Mouse (Mus musculus) neural tube, embryonic 13.5 days (tissue): ENCODE measurements around the gene Rpa1. TPM values are rescaled to one million over a fixed set of nuclear protein-coding genes. Genes with fewer than 3 reads are reported as not detected.

Source experiments
- ATAC-seq: fragments of 200-750 bp; cut with Nextera tagmentation; 2 replicates; pipeline ENCODE4 v1.8.0; 2017; ENCODE audit warnings: low read depth, mild to moderate bottlenecking, moderate TSS enrichment, moderate library complexity
- H3K27ac ChIP-seq: fragments of 300-500 bp; sonication (generic); replicated peaks from 2 replicates; pipeline ENCODE4 v1.5.1; 2015; ENCODE audit warnings: moderate library complexity, mild to moderate bottlenecking, inconsistent platforms
- H3K27me3 ChIP-seq: fragments of 300-500 bp; sonication (generic); 2 replicates; pipeline ENCODE4 v1.6.1; 2015; ENCODE audit warnings: mild to moderate bottlenecking, inconsistent platforms
- H3K36me3 ChIP-seq: fragments of 300-500 bp; sonication (generic); 2 replicates; pipeline ENCODE4 v1.6.1; 2015; ENCODE audit warnings: mild to moderate bottlenecking, inconsistent platforms
- H3K4me1 ChIP-seq: fragments of 300-500 bp; sonication (generic); replicated peaks from 2 replicates; pipeline ENCODE4 v1.6.1; 2015; ENCODE audit warnings: inconsistent platforms
- H3K4me2 ChIP-seq: fragments of 300-500 bp; sonication (generic); 2 replicates; pipeline ENCODE4 v1.6.1; 2015; ENCODE audit warnings: inconsistent platforms, mild to moderate bottlenecking, moderate library complexity
- H3K4me3 ChIP-seq: fragments of 300-500 bp; sonication (generic); 2 replicates; pipeline ENCODE4 v1.5.1; 2015; ENCODE audit warnings: mild to moderate bottlenecking, inconsistent platforms
- H3K9ac ChIP-seq: fragments of 300-500 bp; sonication (generic); 2 replicates; pipeline ENCODE4 v1.6.1; 2015; ENCODE audit warnings: moderate library complexity, mild to moderate bottlenecking, inconsistent platforms
- H3K9me3 ChIP-seq: fragments of 300-500 bp; sonication (generic); 2 replicates; pipeline ENCODE4 v1.6.1; 2016; ENCODE audit warnings: inconsistent platforms
- WGBS: fragments of 180-500 bp; shearing (Covaris S2); methylation state at CpG from one replicate; pipeline ENCODE4 v1.1.7; 2015; 5-methylcytosine and 5-hydroxymethylcytosine counted together
- polyA plus RNA-seq: library from polyadenylated mRNA; unstranded; fragments of >200 nt; fragmentation: Nextera tagmentation; extraction: Ambion mirVana; gene quantifications from 2 replicates; pipeline ENCODE4 v1.2.1, GENCODE M21; 2015

Gene Rpa1
- polyA plus RNA-seq, 1 experiment from 2014 or later, result 50.5 TPM

GRCm38 (mm10) chr11:75344716-75345115 lies 3.4 kb downstream of the Rpa1 start:
- H3K9ac ChIP-seq, result no peak overlapping the region
- no peak overlapping the region for H3K4me2 ChIP-seq
- no peak overlapping the region for H3K4me3 ChIP-seq
- H3K4me1 ChIP-seq, result peaks cover 22% of the 10 kb centered on the region
- H3K27me3 ChIP-seq, result no peaks in the 10 kb centered on the region
- peaks cover 7% of the 10 kb centered on the region; the same call in 1 of the 2 replicates for H3K36me3 ChIP-seq
- ATAC-seq, result no peak
- 94% methylated on average over 5 of the region's 5 CpGs for WGBS
- H3K27ac ChIP-seq, result no peak overlapping the region
- no peaks in the 10 kb centered on the region for H3K9me3 ChIP-seq

GRCm38 (mm10) chr11:75344163-75344562 lies 4.0 kb downstream of the Rpa1 start:
- WGBS, result 77% methylated on average over 2 of the region's 2 CpGs
- peaks cover 11% of the 10 kb centered on the region for H3K36me3 ChIP-seq
- H3K4me1 ChIP-seq, result peaks cover 22% of the 10 kb centered on the region
- ATAC-seq, result no peak
- H3K9ac ChIP-seq, result no peak overlapping the region
- no peak overlapping the region for H3K27ac ChIP-seq
- H3K4me3 ChIP-seq, result no peak overlapping the region
- no peaks in the 10 kb centered on the region for H3K27me3 ChIP-seq
- H3K4me2 ChIP-seq, result no peak overlapping the region
- H3K9me3 ChIP-seq, result no peaks in the 10 kb centered on the region

- Histone ChIP-seq H3K4me1 (peaks cover 16% of the 10 kb centered on the region), H3K4me3 (no peak overlapping the region), H3K27ac (no peak overlapping the region), H3K9me3 (no peaks in the 10 kb centered on the region), H3K9ac (no peak overlapping the region), H3K27me3 (no peaks in the 10 kb centered on the region), H3K4me2 (no peak overlapping the region), H3K36me3 (peaks cover 15% of the 10 kb centered on the region)
- WGBS, result 97% methylated on average over 2 of the region's 2 CpGs
- no peak for ATAC-seq
Observed at GRCm38 (mm10) chr11:75343096-75343495, 5.0 kb downstream of the Rpa1 start.

- no peak overlapping the region for H3K9ac ChIP-seq
- 72% methylated on average over 12 of the region's 12 CpGs for WGBS
- no peak overlapping the region for H3K4me3 ChIP-seq
- no peaks in the 10 kb centered on the region for H3K4me1 ChIP-seq
- no peak overlapping the region for H3K4me2 ChIP-seq
- H3K36me3 ChIP-seq, result peaks cover 27% of the 10 kb centered on the region
- H3K27me3 ChIP-seq, result no peaks in the 10 kb centered on the region
- ATAC-seq, result no peak
- H3K27ac ChIP-seq, result no peak overlapping the region
- no peaks in the 10 kb centered on the region for H3K9me3 ChIP-seq
Observed at GRCm38 (mm10) chr11:75340698-75341345, 7.3 kb downstream of the Rpa1 start.

- H3K27ac ChIP-seq, result 0 out of 2 replicates have a peak overlapping the region, but pooled peaks have one; percentile 18
- H3K4me3 ChIP-seq, result no peak overlapping the region
- peaks cover 27% of the 10 kb centered on the region for H3K36me3 ChIP-seq
- no peaks in the 10 kb centered on the region for H3K4me1 ChIP-seq
- H3K9ac ChIP-seq, result no peak overlapping the region
- WGBS, result 92% methylated on average over 14 of the region's 14 CpGs
- H3K4me2 ChIP-seq, result no peak overlapping the region
- no peaks in the 10 kb centered on the region for H3K27me3 ChIP-seq
- no peak for ATAC-seq
- no peaks in the 10 kb centered on the region for H3K9me3 ChIP-seq
Observed at GRCm38 (mm10) chr11:75340076-75340475, 8.0 kb downstream of the Rpa1 start.

- Histone ChIP-seq H3K27me3 (no peaks in the 10 kb centered on the region), H3K4me3 (no peak overlapping the region), H3K4me1 (no peaks in the 10 kb centered on the region), H3K27ac (no peak overlapping the region), H3K4me2 (no peak overlapping the region), H3K9ac (no peak overlapping the region), H3K9me3 (no peaks in the 10 kb centered on the region), H3K36me3 (peaks cover 27% of the 10 kb centered on the region)
- WGBS, result 89% methylated on average over 7 of the region's 7 CpGs
- no peak for ATAC-seq
Observed at GRCm38 (mm10) chr11:75337246-75337645, 10.9 kb downstream of the Rpa1 start.

- Histone ChIP-seq H3K27ac (no peak overlapping the region), H3K9ac (no peak overlapping the region), H3K4me3 (no peak overlapping the region), H3K36me3 (peaks cover 33% of the 10 kb centered on the region), H3K4me1 (no peaks in the 10 kb centered on the region), H3K9me3 (no peaks in the 10 kb centered on the region), H3K4me2 (no peak overlapping the region), H3K27me3 (no peaks in the 10 kb centered on the region)
- no peak for ATAC-seq
- 77% methylated on average over 8 of the region's 8 CpGs for WGBS
Observed at GRCm38 (mm10) chr11:75336676-75337075, 11.4 kb downstream of the Rpa1 start.

GRCm38 (mm10) chr11:75325969-75326311 lies 22.2 kb downstream of the Rpa1 start:
- H3K9ac ChIP-seq, result no peak overlapping the region
- H3K9me3 ChIP-seq, result no peaks in the 10 kb centered on the region
- no peak overlapping the region for H3K27ac ChIP-seq
- WGBS, result 86% methylated on average over 7 of the region's 7 CpGs
- no peak overlapping the region for H3K4me2 ChIP-seq
- ATAC-seq, result no peak
- no peaks in the 10 kb centered on the region for H3K27me3 ChIP-seq
- H3K4me3 ChIP-seq, result no peak overlapping the region
- H3K36me3 ChIP-seq, result 0 out of 2 replicates have a peak, but pooled peaks cover 6% of the 10 kb centered on the region
- peaks cover 19% of the 10 kb centered on the region for H3K4me1 ChIP-seq

GRCm38 (mm10) chr11:75325116-75325968 lies 22.8 kb downstream of the Rpa1 start:
- 0 out of 2 replicates have a peak, but pooled peaks cover 6% of the 10 kb centered on the region for H3K36me3 ChIP-seq

GRCm38 (mm10) chr11:75324433-75324832 lies 23.7 kb downstream of the Rpa1 start:
- no peak for ATAC-seq
- WGBS, result 90% methylated on average over 2 of the region's 2 CpGs
- Histone ChIP-seq H3K36me3 (0 out of 2 replicates have a peak, but pooled peaks cover 6% of the 10 kb centered on the region), H3K4me3 (no peak overlapping the region), H3K9ac (no peak overlapping the region), H3K4me1 (peaks cover 24% of the 10 kb centered on the region), H3K27me3 (no peaks in the 10 kb centered on the region), H3K9me3 (no peaks in the 10 kb centered on the region), H3K4me2 (no peak overlapping the region), H3K27ac (no peak overlapping the region)

More at GRCm38 (mm10) chr11:75325116-75325968, 22.8 kb downstream of the Rpa1 start:
- Histone ChIP-seq H3K27ac (0 out of 2 replicates have a peak overlapping the region, but pooled peaks have one; percentile 33), H3K9ac (no peak overlapping the region), H3K9me3 (no peaks in the 10 kb centered on the region), H3K4me3 (no peak overlapping the region), H3K27me3 (no peaks in the 10 kb centered on the region), H3K4me1 (peaks cover 19% of the 10 kb centered on the region), H3K4me2 (no peak overlapping the region)
- no peak for ATAC-seq
- WGBS, result 68% methylated on average over 16 of the region's 16 CpGs

GRCm38 (mm10) chr11:75323326-75323737 lies 24.8 kb downstream of the Rpa1 start:
- no peak overlapping the region for H3K4me3 ChIP-seq
- no peaks in the 10 kb centered on the region for H3K9me3 ChIP-seq
- H3K27ac ChIP-seq, result no peak overlapping the region
- H3K27me3 ChIP-seq, result no peaks in the 10 kb centered on the region
- H3K9ac ChIP-seq, result no peak overlapping the region
- no peak for ATAC-seq
- H3K4me1 ChIP-seq, result peaks cover 35% of the 10 kb centered on the region
- no peak overlapping the region for H3K4me2 ChIP-seq
- H3K36me3 ChIP-seq, result peaks cover 4% of the 10 kb centered on the region; the same call in 1 of the 2 replicates
- 78% methylated on average over 8 of the region's 8 CpGs for WGBS

GRCm38 (mm10) chr11:75319246-75319645 lies 28.9 kb downstream of the Rpa1 start:
- no peaks in the 10 kb centered on the region for H3K27me3 ChIP-seq
- H3K4me1 ChIP-seq, result peaks cover 26% of the 10 kb centered on the region
- H3K4me3 ChIP-seq, result no peak overlapping the region
- H3K9me3 ChIP-seq, result no peaks in the 10 kb centered on the region
- H3K4me2 ChIP-seq, result no peak overlapping the region
- WGBS, result 67% methylated on average over 5 of the region's 5 CpGs
- ATAC-seq, result no peak
- no peak overlapping the region for H3K27ac ChIP-seq
- H3K36me3 ChIP-seq, result peaks cover 20% of the 10 kb centered on the region
- H3K9ac ChIP-seq, result no peak overlapping the region
